Mouse (Mus musculus): ENCODE measurements around the gene Lrig1. TPM values are rescaled to one million over a fixed set of nuclear protein-coding genes. Genes with fewer than 3 reads are reported as not detected.
A peak's percentile ranks its signal among the peaks of the same experiment; 100 is the strongest.

Lrig1 gene
- polyA plus RNA-seq, 1 experiment from 2014 or later = 11.4 TPM

- H3K9me3 ChIP-seq = no peaks in the 10 kb centered on the region
- H3K27ac ChIP-seq = no peak overlapping the region
- no peak overlapping the region for H3K4me2 ChIP-seq (replicated peaks)
- H3K27me3 ChIP-seq = no peaks in the 10 kb centered on the region
- no peak overlapping the region for H3K4me3 ChIP-seq (replicated peaks)
- 92% methylated on average over 5 of the region's 5 CpGs for WGBS
- H3K9ac ChIP-seq (replicated peaks) = no peak overlapping the region
- peaks cover 26% of the 10 kb centered on the region for H3K4me1 ChIP-seq (replicated peaks)
- no peak for ATAC-seq
- H3K36me3 ChIP-seq = peaks cover 51% of the 10 kb centered on the region
Measured at GRCm38 (mm10) chr6:94624543-94624942, 75.4 kb downstream of the Lrig1 start.

DNA sequence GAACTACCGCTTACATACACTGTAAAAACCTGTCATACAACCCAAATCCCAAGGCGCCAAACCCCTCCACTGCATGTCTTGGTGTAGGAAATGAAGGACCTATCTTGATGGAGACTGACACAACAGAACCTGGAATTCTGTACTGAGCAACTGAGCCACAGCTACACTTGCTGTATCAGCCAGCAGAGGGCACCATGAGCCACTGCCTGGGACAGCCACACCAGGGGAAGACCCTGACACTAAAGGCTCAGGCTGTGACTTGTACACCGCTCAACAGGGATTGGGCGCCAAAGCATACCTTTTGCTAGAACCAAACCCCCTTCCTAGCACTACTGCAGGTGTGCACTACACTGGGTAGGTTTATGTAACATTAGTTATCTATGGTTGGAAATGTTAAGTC lies 77.0 kb downstream of the Lrig1 start:
- no peak overlapping the region for H3K9ac ChIP-seq (replicated peaks)
- WGBS = 78% methylated on average over 4 of the region's 4 CpGs
- H3K27me3 ChIP-seq = no peaks in the 10 kb centered on the region
- H3K36me3 ChIP-seq = peaks cover 62% of the 10 kb centered on the region
- no peak overlapping the region for H3K4me2 ChIP-seq (replicated peaks)
- ATAC-seq = peak; percentile 59
- H3K4me1 ChIP-seq (replicated peaks) = peaks cover 15% of the 10 kb centered on the region
- H3K9me3 ChIP-seq = no peaks in the 10 kb centered on the region
- no peak overlapping the region for H3K27ac ChIP-seq
- H3K4me3 ChIP-seq (replicated peaks) = no peak overlapping the region

- no peaks in the 10 kb centered on the region for H3K27me3 ChIP-seq
- H3K4me1 ChIP-seq (replicated peaks) = peaks cover 10% of the 10 kb centered on the region; the same call in 1 of the 2 replicates
- H3K36me3 ChIP-seq = peaks cover 74% of the 10 kb centered on the region
- H3K9ac ChIP-seq (replicated peaks) = peak overlapping the region; percentile 17; the same call in 1 of the 2 replicates
- 87% methylated on average over 9 of the region's 9 CpGs for WGBS
- no peak overlapping the region for H3K27ac ChIP-seq
- no peak for ATAC-seq
- no peak overlapping the region for H3K4me3 ChIP-seq (replicated peaks)
- no peaks in the 10 kb centered on the region for H3K9me3 ChIP-seq
- no peak overlapping the region for H3K4me2 ChIP-seq (replicated peaks)
Measured at GRCm38 (mm10) chr6:94620801-94621301, 79.1 kb downstream of the Lrig1 start.

DNA sequence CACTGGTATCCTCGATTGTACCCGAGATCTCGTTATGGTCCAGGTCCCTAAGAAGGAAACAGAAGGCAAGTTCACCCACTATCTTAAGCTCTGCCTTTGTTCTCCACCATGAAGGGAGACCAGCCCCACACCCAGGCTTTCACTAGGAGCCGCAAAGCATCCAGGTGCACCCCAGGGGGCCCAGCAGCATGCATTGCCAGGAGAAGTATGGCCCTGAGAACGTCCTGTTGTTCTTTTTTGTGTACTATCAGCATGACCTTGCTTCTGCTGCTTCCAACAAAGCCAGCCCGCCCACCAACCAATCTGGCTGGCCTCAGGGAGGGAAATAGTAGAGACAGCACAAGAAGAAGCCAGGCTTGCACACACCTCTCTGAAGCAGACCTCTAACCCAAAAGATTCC lies 79.7 kb downstream of the Lrig1 start:
- no peaks in the 10 kb centered on the region for H3K9me3 ChIP-seq
- H3K4me2 ChIP-seq (replicated peaks) = no peak overlapping the region
- no peaks in the 10 kb centered on the region for H3K27me3 ChIP-seq
- no peak for ATAC-seq
- H3K4me1 ChIP-seq (replicated peaks) = peaks cover 6% of the 10 kb centered on the region; the same call in 1 of the 2 replicates
- peaks cover 75% of the 10 kb centered on the region for H3K36me3 ChIP-seq
- no peak overlapping the region for H3K4me3 ChIP-seq (replicated peaks)
- WGBS = 78% methylated on average over 6 of the region's 6 CpGs
- H3K9ac ChIP-seq (replicated peaks) = 0 out of 2 replicates have a peak overlapping the region, but pooled peaks have one; percentile 17
- no peak overlapping the region for H3K27ac ChIP-seq

DNA sequence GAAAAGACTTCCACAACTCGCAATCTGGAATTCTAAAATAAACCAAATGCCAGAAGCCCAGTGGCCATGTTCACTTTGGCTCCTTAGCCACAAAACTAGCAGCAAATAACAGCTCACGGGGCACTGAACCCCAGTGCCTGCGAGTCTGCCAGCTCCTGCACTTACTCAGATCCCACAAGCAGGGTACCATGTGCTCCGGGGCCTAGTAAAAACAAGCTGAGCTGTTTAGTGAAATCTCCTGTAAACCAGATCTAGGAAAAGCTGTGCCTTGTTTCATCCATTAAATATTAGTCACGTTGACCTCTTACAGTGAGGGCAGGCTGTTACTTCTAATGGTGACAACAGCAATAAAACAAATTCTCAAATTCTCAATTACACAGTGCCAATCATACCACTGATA lies 81.3 kb downstream of the Lrig1 start:
- H3K36me3 ChIP-seq = peaks cover 74% of the 10 kb centered on the region
- WGBS = 92% methylated on average over 5 of the region's 5 CpGs
- no peaks in the 10 kb centered on the region for H3K27me3 ChIP-seq
- no peak overlapping the region for H3K4me3 ChIP-seq (replicated peaks)
- ATAC-seq = no peak
- no peak overlapping the region for H3K9ac ChIP-seq (replicated peaks)
- peaks cover 8% of the 10 kb centered on the region; the same call in 1 of the 2 replicates for H3K4me1 ChIP-seq (replicated peaks)
- H3K9me3 ChIP-seq = no peaks in the 10 kb centered on the region
- H3K4me2 ChIP-seq (replicated peaks) = no peak overlapping the region
- no peak overlapping the region for H3K27ac ChIP-seq

- Histone ChIP-seq H3K4me1 (replicated peaks) (peaks cover 15% of the 10 kb centered on the region; the same call in 1 of the 2 replicates), H3K4me3 (replicated peaks) (no peak overlapping the region), H3K4me2 (replicated peaks) (no peak overlapping the region), H3K27me3 (no peaks in the 10 kb centered on the region), H3K36me3 (peaks cover 85% of the 10 kb centered on the region), H3K9me3 (no peaks in the 10 kb centered on the region), H3K27ac (no peak overlapping the region), H3K9ac (replicated peaks) (no peak overlapping the region)
- ATAC-seq = no peak
- whole genome bisulfite sequencing = 86% methylated on average over 4 of the region's 4 CpGs
Measured at GRCm38 (mm10) chr6:94615936-94616335, 84.0 kb downstream of the Lrig1 start.

DNA sequence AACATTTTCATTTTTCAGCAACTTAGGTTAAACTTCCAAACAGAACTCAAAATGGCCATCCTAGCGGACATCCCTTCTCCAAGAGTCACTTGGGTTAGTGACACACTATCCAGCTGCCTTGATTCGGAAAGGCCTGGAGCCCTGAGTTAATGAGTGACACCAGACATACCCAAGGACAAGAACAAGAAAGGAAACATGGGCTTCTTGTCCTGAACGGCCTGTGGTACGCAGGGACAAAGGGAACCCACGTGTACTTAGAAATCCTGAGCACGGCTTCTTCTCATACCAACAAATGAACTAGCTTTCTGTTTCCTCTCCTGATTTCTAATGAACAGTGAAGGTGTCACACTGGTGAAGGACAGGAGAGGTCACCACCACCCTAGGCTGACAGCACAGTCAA lies 85.6 kb downstream of the Lrig1 start:
- no peak overlapping the region for H3K9ac ChIP-seq (replicated peaks)
- H3K27ac ChIP-seq = no peak overlapping the region
- H3K4me2 ChIP-seq (replicated peaks) = no peak overlapping the region
- H3K9me3 ChIP-seq = no peaks in the 10 kb centered on the region
- no peaks in the 10 kb centered on the region for H3K27me3 ChIP-seq
- peaks cover 15% of the 10 kb centered on the region; the same call in 1 of the 2 replicates for H3K4me1 ChIP-seq (replicated peaks)
- H3K4me3 ChIP-seq (replicated peaks) = no peak overlapping the region
- 89% methylated on average over 6 of the region's 6 CpGs for WGBS
- no peak for ATAC-seq
- H3K36me3 ChIP-seq = peaks cover 85% of the 10 kb centered on the region

DNA sequence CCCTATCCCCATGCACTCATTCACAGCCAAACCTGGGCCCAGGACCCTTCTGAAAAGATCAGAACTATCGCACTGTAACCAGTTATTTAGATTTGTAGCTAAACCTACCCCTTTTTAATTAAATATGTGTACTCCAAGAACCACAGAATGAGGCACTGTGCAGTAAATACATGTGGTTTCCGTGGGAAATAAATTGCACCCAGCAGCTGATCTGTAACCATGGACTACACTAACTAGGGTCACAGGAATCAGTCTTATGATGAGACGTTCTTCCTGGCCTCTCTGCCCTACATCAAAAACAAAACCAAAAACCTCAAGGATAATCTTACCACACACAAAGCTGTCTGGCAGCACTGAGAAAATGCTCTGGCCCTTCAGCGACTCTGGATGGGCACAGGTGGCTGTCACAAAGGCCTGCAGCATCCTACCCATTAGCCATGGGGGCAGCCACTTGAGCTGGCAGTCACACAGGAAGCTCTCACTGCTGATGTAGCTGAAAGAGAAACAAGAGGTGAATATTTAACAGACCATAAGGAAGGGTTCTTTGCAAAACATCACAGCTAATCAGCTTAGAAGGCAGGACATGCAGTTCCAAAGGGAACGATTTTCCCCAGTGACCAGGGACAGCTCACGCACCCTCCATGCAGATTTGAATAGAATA lies 86.6 kb downstream of the Lrig1 start:
- H3K36me3 ChIP-seq = peaks cover 89% of the 10 kb centered on the region

DNA sequence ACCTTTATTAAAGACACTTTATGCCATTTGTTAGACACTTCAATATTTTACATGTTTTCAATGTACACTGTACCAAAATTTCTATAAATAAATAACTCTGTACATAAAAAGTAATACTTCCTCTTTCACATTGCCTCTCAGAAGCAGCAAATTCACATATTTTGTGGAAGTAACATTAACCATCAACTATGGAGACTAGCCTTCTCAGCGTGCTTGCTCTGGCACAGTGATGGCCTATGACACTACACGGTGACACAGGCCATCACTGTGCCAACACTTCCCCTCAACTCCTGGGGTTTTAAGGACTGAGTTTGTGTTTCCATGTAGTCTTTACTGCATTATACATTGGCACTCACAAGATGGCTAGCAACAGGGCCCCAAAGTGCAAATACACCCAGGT lies 95.4 kb downstream of the Lrig1 start:
- Histone ChIP-seq H3K9me3 (no peaks in the 10 kb centered on the region), H3K4me2 (replicated peaks) (no peak overlapping the region), H3K27me3 (no peaks in the 10 kb centered on the region), H3K9ac (replicated peaks) (no peak overlapping the region), H3K36me3 (peaks cover 54% of the 10 kb centered on the region), H3K4me3 (replicated peaks) (no peak overlapping the region), H3K4me1 (replicated peaks) (0 out of 2 replicates have a peak, but pooled peaks cover 4% of the 10 kb centered on the region), H3K27ac (no peak overlapping the region)
- no peak for ATAC-seq
- 93% methylated on average over 2 of the region's 2 CpGs for WGBS

More for the DNA sequence above, 86.6 kb downstream of the Lrig1 start:
- Histone ChIP-seq H3K4me2 (replicated peaks) (no peak overlapping the region), H3K9ac (replicated peaks) (no peak overlapping the region), H3K27ac (no peak overlapping the region), H3K27me3 (no peaks in the 10 kb centered on the region), H3K4me1 (replicated peaks) (peaks cover 14% of the 10 kb centered on the region; the same call in 1 of the 2 replicates), H3K9me3 (no peaks in the 10 kb centered on the region), H3K4me3 (replicated peaks) (no peak overlapping the region)
- ATAC-seq = no peak
- 71% methylated on average over 6 of the region's 6 CpGs for WGBS

DNA sequence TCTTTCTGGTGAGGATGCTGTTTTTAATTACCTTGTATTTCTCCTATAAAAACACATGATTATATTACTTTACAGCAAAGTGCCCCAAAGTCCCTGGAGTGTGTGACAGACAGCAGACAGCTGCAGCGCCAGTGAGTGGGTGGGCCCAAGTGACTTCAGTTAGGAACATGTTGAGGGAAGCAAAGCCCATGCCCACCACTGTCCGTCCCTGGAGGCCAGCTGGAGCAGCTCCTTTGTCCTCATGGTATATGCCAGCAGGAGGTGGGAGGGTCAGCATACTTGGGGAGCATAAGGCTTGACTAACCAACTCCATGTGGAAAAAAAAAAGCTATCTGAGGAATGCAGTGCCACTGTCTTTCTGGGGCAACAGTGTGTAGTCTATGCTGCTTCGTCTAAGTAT lies 95.9 kb downstream of the Lrig1 start:
- H3K4me2 ChIP-seq (replicated peaks) = no peak overlapping the region
- 51% methylated on average over 3 of the region's 3 CpGs for WGBS

GRCm38 (mm10) chr6:94601811-94602210 lies 98.1 kb downstream of the Lrig1 start:
- Histone ChIP-seq H3K36me3 (peaks cover 27% of the 10 kb centered on the region), H3K27ac (0 out of 2 replicates have a peak overlapping the region, but pooled peaks have one; percentile 6), H3K4me1 (replicated peaks) (0 out of 2 replicates have a peak, but pooled peaks cover 4% of the 10 kb centered on the region), H3K9me3 (no peaks in the 10 kb centered on the region), H3K9ac (replicated peaks) (no peak overlapping the region), H3K4me2 (replicated peaks) (no peak overlapping the region), H3K27me3 (no peaks in the 10 kb centered on the region), H3K4me3 (replicated peaks) (no peak overlapping the region)
- no peak for ATAC-seq
- WGBS = 72% methylated on average over 5 of the region's 5 CpGs

More for the DNA sequence above, 95.9 kb downstream of the Lrig1 start:
- H3K36me3 ChIP-seq = peaks cover 50% of the 10 kb centered on the region
- no peaks in the 10 kb centered on the region for H3K9me3 ChIP-seq
- H3K4me3 ChIP-seq (replicated peaks) = no peak overlapping the region
- no peaks in the 10 kb centered on the region for H3K27me3 ChIP-seq
- H3K4me1 ChIP-seq (replicated peaks) = 0 out of 2 replicates have a peak, but pooled peaks cover 4% of the 10 kb centered on the region
- no peak for ATAC-seq
- no peak overlapping the region for H3K27ac ChIP-seq
- H3K9ac ChIP-seq (replicated peaks) = no peak overlapping the region

GRCm38 (mm10) chr6:94601101-94601500 lies 98.9 kb downstream of the Lrig1 start:
- Histone ChIP-seq H3K27ac (no peak overlapping the region), H3K4me3 (replicated peaks) (no peak overlapping the region), H3K9ac (replicated peaks) (no peak overlapping the region), H3K4me1 (replicated peaks) (0 out of 2 replicates have a peak, but pooled peaks cover 4% of the 10 kb centered on the region), H3K27me3 (no peaks in the 10 kb centered on the region), H3K36me3 (peaks cover 20% of the 10 kb centered on the region), H3K4me2 (replicated peaks) (no peak overlapping the region), H3K9me3 (no peaks in the 10 kb centered on the region)
- WGBS = 87% methylated on average over 5 of the region's 5 CpGs
- no peak for ATAC-seq
